Mouse (Mus musculus) midbrain, embryonic 10.5 days (tissue): ENCODE results near the gene Sipa1l3. TPM values are rescaled to one million over a fixed set of nuclear protein-coding genes. Genes with fewer than 3 reads are reported as not detected.

Experiments
- DNase-seq: peaks from one replicate; pipeline ENCODE4 v3.0.0-alpha.2; 2017; ENCODE audit warnings: low spot score
- H3K27ac ChIP-seq: fragments of 300-500 bp; sonication (generic); replicated peaks from 2 replicates; pipeline ENCODE4 v1.5.1; 2016; ENCODE audit warnings: mild to moderate bottlenecking
- H3K27me3 ChIP-seq: fragments of 300-500 bp; sonication (generic); 2 replicates; pipeline ENCODE4 v1.6.1; 2016; ENCODE audit warnings: low read depth, mild to moderate bottlenecking; ENCODE audit not compliant: poor library complexity, severe bottlenecking
- H3K36me3 ChIP-seq: fragments of 300-500 bp; sonication (generic); 2 replicates; pipeline ENCODE4 v1.6.1; 2016; ENCODE audit warnings: mild to moderate bottlenecking, moderate library complexity
- H3K4me1 ChIP-seq: fragments of 300-500 bp; sonication (generic); 2 replicates; pipeline ENCODE4 v1.6.1; 2016
- H3K4me3 ChIP-seq: fragments of 300-500 bp; sonication (generic); 2 replicates; pipeline ENCODE4 v1.5.1; 2016; ENCODE audit warnings: mild to moderate bottlenecking, moderate library complexity
- H3K9me3 ChIP-seq: fragments of 300-500 bp; sonication (generic); replicated peaks from 2 replicates; pipeline ENCODE4 v1.6.1; 2016; ENCODE audit warnings: mild to moderate bottlenecking
- WGBS: fragments of 180-500 bp; shearing (Covaris S2); methylation state at CpG from one replicate; pipeline ENCODE4 v1.1.7; 2016; 5-methylcytosine and 5-hydroxymethylcytosine counted together
- polyA plus RNA-seq: library from polyadenylated mRNA; unstranded; fragments of >200 nt; fragmentation: Nextera tagmentation; extraction: Ambion mirVana; gene quantifications from 2 replicates; pipeline ENCODE4 v1.2.1, GENCODE M21; 2016

Gene Sipa1l3
- polyA plus RNA-seq, 1 experiment from 2014 or later: 8.4 TPM

GRCm38 (mm10) chr7:29319337-29320307, 198.8 kb downstream of the Sipa1l3 start:
- Histone ChIP-seq H3K4me3 (peak overlapping the region; percentile 51), H3K27ac (peak overlapping the region; percentile 94), H3K9me3 (no peaks in the 10 kb centered on the region), H3K4me1 (peaks cover 74% of the 10 kb centered on the region), H3K36me3 (peaks cover 40% of the 10 kb centered on the region), H3K27me3 (no peaks in the 10 kb centered on the region)
- WGBS: 8% methylated on average over 19 of the region's 19 CpGs
- peak; percentile 52 for DNase-seq

DNA sequence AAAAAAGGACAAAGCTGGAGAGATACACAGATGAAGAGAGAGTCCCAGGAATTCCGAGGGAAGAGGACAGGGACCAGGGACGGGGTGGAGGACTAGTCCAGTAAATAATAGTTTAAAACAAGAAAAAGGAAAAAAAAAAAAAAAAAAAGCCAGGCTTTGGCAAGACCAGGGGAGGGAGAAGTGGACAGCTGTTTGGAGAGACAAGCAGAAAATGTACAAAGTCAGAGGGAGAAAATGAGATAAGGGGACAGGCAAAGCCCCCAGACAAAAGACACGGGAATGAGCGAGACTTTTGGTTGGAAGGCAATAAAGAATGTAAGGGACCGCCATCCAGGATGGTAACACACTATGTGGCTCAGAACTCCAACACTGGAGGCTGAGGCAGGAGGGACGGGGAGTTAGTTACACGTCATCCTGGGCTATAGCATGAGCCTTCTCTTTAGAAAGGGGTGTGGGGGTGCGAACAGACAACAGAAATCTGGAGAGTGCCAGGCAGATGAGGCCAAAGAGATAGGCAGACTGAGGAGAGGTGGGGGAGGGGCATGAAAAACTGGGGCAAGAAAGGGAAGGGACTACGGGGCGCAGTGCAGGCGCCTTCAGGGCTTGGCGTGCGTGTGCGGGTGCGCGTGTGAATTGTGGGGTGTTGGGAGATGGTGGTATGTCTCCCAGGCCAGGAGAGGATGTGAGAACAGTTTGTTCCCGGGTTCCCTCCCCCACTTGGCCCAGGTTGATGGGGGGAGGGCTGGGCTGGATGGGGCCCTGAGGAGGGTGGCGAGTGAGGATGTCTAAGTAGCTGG, 200.1 kb downstream of the Sipa1l3 start:
- 1% methylated on average over 18 of the region's 18 CpGs for whole genome bisulfite sequencing
- H3K4me3 ChIP-seq: peak overlapping the region; percentile 51
- peak overlapping the region; percentile 94 for H3K27ac ChIP-seq
- no peaks in the 10 kb centered on the region for H3K27me3 ChIP-seq
- peaks cover 87% of the 10 kb centered on the region for H3K4me1 ChIP-seq
- peak; percentile 64 for DNase-seq
- peaks cover 42% of the 10 kb centered on the region for H3K36me3 ChIP-seq
- no peaks in the 10 kb centered on the region for H3K9me3 ChIP-seq

- Histone ChIP-seq H3K36me3 (peaks cover 42% of the 10 kb centered on the region), H3K27me3 (0 out of 2 replicates have a peak, but pooled peaks cover 4% of the 10 kb centered on the region), H3K4me1 (peaks cover 95% of the 10 kb centered on the region), H3K4me3 (peak overlapping the region; percentile 51), H3K9me3 (no peaks in the 10 kb centered on the region), H3K27ac (peak overlapping the region; percentile 94)
- WGBS: 0% methylated on average over 2 of the region's 2 CpGs
- DNase-seq: peak; percentile 93
Observed at GRCm38 (mm10) chr7:29317558-29317957, 200.9 kb downstream of the Sipa1l3 start.

GRCm38 (mm10) chr7:29316976-29317375, 201.5 kb downstream of the Sipa1l3 start:
- H3K36me3 ChIP-seq: peaks cover 48% of the 10 kb centered on the region
- H3K4me1 ChIP-seq: peaks cover 98% of the 10 kb centered on the region
- 0 out of 2 replicates have a peak, but pooled peaks cover 4% of the 10 kb centered on the region for H3K27me3 ChIP-seq
- WGBS: 4% methylated on average over 10 of the region's 10 CpGs
- peak; percentile 69 for DNase-seq
- peak overlapping the region; percentile 94 for H3K27ac ChIP-seq
- H3K9me3 ChIP-seq: no peaks in the 10 kb centered on the region
- H3K4me3 ChIP-seq: peak overlapping the region; percentile 51

DNA sequence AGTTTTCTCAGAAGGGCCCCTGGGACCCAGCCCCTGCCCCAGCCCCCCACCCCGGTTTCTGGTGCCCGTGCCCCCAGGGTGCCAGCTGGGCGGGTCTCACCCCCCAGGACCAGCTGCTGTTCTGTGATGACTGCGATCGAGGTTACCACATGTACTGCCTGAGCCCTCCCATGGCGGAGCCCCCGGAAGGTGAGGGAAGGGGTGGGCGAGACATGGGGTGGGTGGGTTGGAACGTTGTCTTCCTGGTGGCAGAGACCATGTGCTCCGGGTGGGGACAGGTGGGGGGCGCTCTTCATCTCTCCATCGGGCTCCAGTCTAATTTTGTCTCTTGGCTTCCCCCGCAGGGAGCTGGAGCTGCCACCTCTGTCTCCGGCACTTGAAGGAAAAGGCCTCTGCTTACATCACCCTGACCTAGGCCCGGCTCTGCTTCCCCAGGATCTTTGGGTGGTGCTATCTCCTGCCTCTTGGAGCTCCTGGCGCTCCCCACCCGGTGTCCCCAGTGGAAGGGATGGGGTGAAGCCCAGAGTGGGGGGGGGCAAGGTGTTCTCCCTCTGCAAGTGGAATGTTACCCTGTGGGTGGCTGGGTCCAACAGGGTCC, 202.2 kb downstream of the Sipa1l3 start:
- DNase-seq: no peak
- H3K9me3 ChIP-seq: no peaks in the 10 kb centered on the region
- peak overlapping the region; percentile 94 for H3K27ac ChIP-seq
- H3K4me3 ChIP-seq: 0 out of 2 replicates have a peak overlapping the region, but pooled peaks have one; percentile 1
- WGBS: 61% methylated on average over 17 of the region's 17 CpGs
- peaks cover 7% of the 10 kb centered on the region for H3K27me3 ChIP-seq
- peaks cover 93% of the 10 kb centered on the region for H3K4me1 ChIP-seq
- peaks cover 52% of the 10 kb centered on the region for H3K36me3 ChIP-seq

- 65% methylated on average over 13 of the region's 13 CpGs for WGBS
- Histone ChIP-seq H3K36me3 (peaks cover 62% of the 10 kb centered on the region), H3K9me3 (no peaks in the 10 kb centered on the region), H3K4me3 (peak overlapping the region; percentile 26), H3K27me3 (peaks cover 19% of the 10 kb centered on the region), H3K4me1 (peaks cover 94% of the 10 kb centered on the region), H3K27ac (peak overlapping the region; percentile 94)
- DNase-seq: peak; percentile 82
Observed at GRCm38 (mm10) chr7:29314844-29315628, 203.4 kb downstream of the Sipa1l3 start.

- DNase-seq: no peak
- H3K4me1 ChIP-seq: peaks cover 94% of the 10 kb centered on the region
- 47% methylated on average over 9 of the region's 9 CpGs for WGBS
- no peaks in the 10 kb centered on the region for H3K9me3 ChIP-seq
- peaks cover 31% of the 10 kb centered on the region for H3K27me3 ChIP-seq
- H3K4me3 ChIP-seq: peak overlapping the region; percentile 2; the same call in 1 of the 2 replicates
- H3K27ac ChIP-seq: 0 out of 2 replicates have a peak overlapping the region, but pooled peaks have one; percentile 39
- peaks cover 63% of the 10 kb centered on the region for H3K36me3 ChIP-seq
Observed at GRCm38 (mm10) chr7:29313572-29314261, 204.7 kb downstream of the Sipa1l3 start.

DNA sequence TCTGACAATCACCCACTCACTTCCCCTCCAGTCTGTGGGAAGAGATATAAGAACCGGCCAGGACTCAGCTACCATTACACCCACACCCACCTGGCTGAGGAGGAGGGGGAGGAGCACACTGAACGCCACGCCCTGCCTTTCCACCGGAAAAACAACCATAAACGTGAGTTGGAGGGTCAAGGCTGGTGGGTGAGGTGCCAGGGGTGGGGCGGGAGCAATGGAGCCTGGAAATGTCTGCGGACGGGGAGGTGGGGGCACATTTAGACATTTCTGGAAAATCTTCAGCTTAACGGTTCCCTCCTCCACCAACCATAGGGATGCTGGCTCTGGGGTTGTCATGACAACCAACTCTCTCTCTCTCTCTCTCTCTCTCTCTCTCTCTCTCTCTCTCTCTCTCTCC, 205.4 kb downstream of the Sipa1l3 start:
- no peak for DNase-seq
- Histone ChIP-seq H3K9me3 (no peaks in the 10 kb centered on the region), H3K27me3 (peaks cover 37% of the 10 kb centered on the region), H3K36me3 (peaks cover 63% of the 10 kb centered on the region), H3K4me3 (peak overlapping the region; percentile 21; the same call in 1 of the 2 replicates), H3K4me1 (peaks cover 94% of the 10 kb centered on the region), H3K27ac (peak overlapping the region; percentile 57)
- 28% methylated on average over 9 of the region's 9 CpGs for WGBS

GRCm38 (mm10) chr7:29309749-29310148, 208.7 kb downstream of the Sipa1l3 start:
- no peak for DNase-seq
- peak overlapping the region; percentile 82 for H3K4me3 ChIP-seq
- H3K9me3 ChIP-seq: no peaks in the 10 kb centered on the region
- peaks cover 54% of the 10 kb centered on the region for H3K27me3 ChIP-seq
- peaks cover 94% of the 10 kb centered on the region for H3K4me1 ChIP-seq
- 11% methylated on average over 5 of the region's 5 CpGs for WGBS
- H3K27ac ChIP-seq: peak overlapping the region; percentile 78
- H3K36me3 ChIP-seq: peaks cover 44% of the 10 kb centered on the region

- Histone ChIP-seq H3K4me1 (peaks cover 94% of the 10 kb centered on the region), H3K27me3 (peaks cover 54% of the 10 kb centered on the region), H3K4me3 (peak overlapping the region; percentile 82), H3K36me3 (peaks cover 39% of the 10 kb centered on the region), H3K9me3 (no peaks in the 10 kb centered on the region), H3K27ac (peak overlapping the region; percentile 78)
- WGBS: 1% methylated on average over 36 of the region's 36 CpGs
- peak; percentile 60 for DNase-seq
Observed at GRCm38 (mm10) chr7:29309221-29309721, 209.2 kb downstream of the Sipa1l3 start.
